ENCODE assay signal across 12 mouse cellular contexts in the genomic region with DNA sequence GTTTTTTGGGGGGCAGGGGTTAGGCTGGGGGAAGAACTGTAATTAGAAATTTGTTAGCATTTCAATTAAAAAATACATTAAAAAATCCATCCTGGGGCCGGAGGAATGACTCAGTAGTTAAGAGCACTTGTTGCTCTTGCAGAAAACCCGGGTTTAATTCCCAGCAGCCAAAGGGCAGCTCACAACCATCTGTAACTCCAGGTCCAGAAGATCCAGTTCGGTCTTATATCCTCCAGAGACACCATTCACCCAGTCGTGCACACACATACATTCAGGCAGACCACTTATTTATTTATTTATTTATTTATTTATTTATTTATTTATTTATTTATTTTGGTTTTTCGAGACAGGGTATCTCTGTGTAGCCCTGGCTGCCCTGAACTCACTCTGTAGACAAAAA. TPM values are rescaled to one million over a fixed set of nuclear protein-coding genes. Genes with fewer than 3 reads are reported as not detected.
DNase-seq lines count a peak whose midpoint lies in the region; ATAC-seq lines count a peak whose summit lies in the region.
"Had no signal": no experiment of that assay in that cellular context is flagged by ENCODE, and none has a peak within 500 bp of the region (broad histone marks: within the 10 kb centered on the region; RNA-seq: fewer than 3 reads in every experiment).

No protein-coding gene starts in this region.

- H3K27ac ChIP-seq in heart, embryonic 14.5 days (replicated peaks in 1 of 2; ENCODE audit: control insufficient read depth in 1 of 2, insufficient read depth in 1 of 2, low read depth in 2 of 2, low read length in 2 of 2), result no peak overlapping the region
- no peak overlapping the region for H3K27ac ChIP-seq in embryonic facial prominence, embryonic 12.5 days
- no peak overlapping the region for H3K27ac ChIP-seq in liver, embryonic 13.5 days

- no peaks in the 10 kb centered on the region for H3K27me3 ChIP-seq in heart, embryonic 14.5 days (ENCODE audit: control insufficient read depth, insufficient read depth, low read length)
- no peaks in the 10 kb centered on the region for H3K27me3 ChIP-seq in embryonic facial prominence, embryonic 12.5 days
- no peaks in the 10 kb centered on the region for H3K27me3 ChIP-seq in liver, embryonic 13.5 days
- H3K27me3 ChIP-seq: CH12.LX had no signal

- no peak for ATAC-seq in heart, embryonic 14.5 days (ENCODE audit: insufficient number of reproducible peaks, insufficient read depth, low FRiP score, low read depth)
- no peak for ATAC-seq in embryonic facial prominence, embryonic 12.5 days (ENCODE audit: insufficient number of reproducible peaks, insufficient read depth, low FRiP score, low TSS enrichment)
- no peak for ATAC-seq in liver, embryonic 13.5 days (ENCODE audit: low read depth)
- ATAC-seq in frontal cortex, adult (ENCODE audit: low TSS enrichment), result no peak

- no peaks in the 10 kb centered on the region for H3K36me3 ChIP-seq in heart, embryonic 14.5 days (ENCODE audit: control insufficient read depth, insufficient read depth, low read length)
- no peaks in the 10 kb centered on the region for H3K36me3 ChIP-seq in embryonic facial prominence, embryonic 12.5 days
- H3K36me3 ChIP-seq in liver, embryonic 13.5 days, result no peaks in the 10 kb centered on the region

- WGBS in heart, embryonic 14.5 days, result 55% methylated on average over 5 of the region's 5 CpGs
- 52% methylated on average over 5 of the region's 5 CpGs for WGBS in embryonic facial prominence, embryonic 12.5 days
- WGBS in liver, embryonic 13.5 days (ENCODE audit: insufficient replicate concordance), result 48% methylated on average over 5 of the region's 5 CpGs

- no peak overlapping the region for H3K9ac ChIP-seq in heart, embryonic 14.5 days (ENCODE audit: low read length)
- H3K9ac ChIP-seq in embryonic facial prominence, embryonic 12.5 days, result no peak overlapping the region
- no peak overlapping the region for H3K9ac ChIP-seq in liver, embryonic 13.5 days

- no peak overlapping the region for H3K4me3 ChIP-seq in heart, embryonic 14.5 days (ENCODE audit: control insufficient read depth in 1 of 2, insufficient read depth in 1 of 2, low read depth in 1 of 2, low read length in 2 of 2)
- no peak overlapping the region for H3K4me3 ChIP-seq in embryonic facial prominence, embryonic 12.5 days
- H3K4me3 ChIP-seq in liver, embryonic 13.5 days (replicated peaks), result 0 out of 2 replicates have a peak overlapping the region, but pooled peaks have one; percentile 76

- DNase-seq in heart, postnatal 4 days, result no peak
- peak; percentile 52 for DNase-seq in 3T3-L1 (ENCODE audit: low read depth, low spot score)
- DNase-seq in liver, embryonic 13.5 days, result no peak
- no peak for DNase-seq in urinary bladder, postnatal 25 days (ENCODE audit: low spot score)
- no peak for DNase-seq in layer of hippocampus, adult 18-20 months (ENCODE audit: low spot score in 2 of 2)

- H3K4me2 ChIP-seq in heart, embryonic 14.5 days (ENCODE audit: low read length), result peak overlapping the region; percentile 86; the same call in 1 of the 2 replicates
- H3K4me2 ChIP-seq in embryonic facial prominence, embryonic 12.5 days (replicated peaks), result peak overlapping the region; percentile 90; the same call in 1 of the 2 replicates
- peak overlapping the region; percentile 86; the same call in 1 of the 2 replicates for H3K4me2 ChIP-seq in liver, embryonic 13.5 days

- H3K4me1 ChIP-seq in heart, embryonic 14.5 days (ENCODE audit: control insufficient read depth in 2 of 2, insufficient read depth in 2 of 2, low read length in 2 of 2), result peaks cover 4 to 6% of the 10 kb centered on the region in 2 experiments
- H3K4me1 ChIP-seq in embryonic facial prominence, embryonic 12.5 days, result no peaks in the 10 kb centered on the region; the same call in 1 of the 2 replicates
- H3K4me1 ChIP-seq in liver, embryonic 13.5 days (replicated peaks), result peaks cover 56% of the 10 kb centered on the region

- no peaks in the 10 kb centered on the region for H3K9me3 ChIP-seq in heart, embryonic 14.5 days (ENCODE audit: control insufficient read depth, low read length)
- H3K9me3 ChIP-seq in embryonic facial prominence, embryonic 12.5 days, result no peaks in the 10 kb centered on the region
- no peaks in the 10 kb centered on the region for H3K9me3 ChIP-seq in liver, embryonic 13.5 days (replicated peaks)

RNA-seq across cellular contexts. Expression of a gene that starts 1.2 kb away (rescaled TPM):
- 63.6 and 63.7 TPM in 2 replicates for polyA plus RNA-seq in heart, embryonic 14.5 days (2014; fragmentation: Nextera tagmentation; extraction: Ambion mirVana)
- 10 to 100 TPM; 84.4 to 86.0 TPM for total RNA-seq in heart, postnatal 4 days (2021)
- polyA plus RNA-seq in embryonic facial prominence, embryonic 12.5 days (2016; fragmentation: Nextera tagmentation; extraction: Ambion mirVana), result 18.9 and 24.9 TPM in 2 replicates
- 146 and 178 TPM in 2 replicates for polyA plus RNA-seq in liver, embryonic 13.5 days (2015; fragmentation: Nextera tagmentation; extraction: Ambion mirVana)
- total RNA-seq in layer of hippocampus, adult 18-20 months (2021), result 10 to 100 TPM; 20.2 to 20.9 TPM

RNA-seq across cellular contexts. Expression of a gene that starts 47.3 kb away (rescaled TPM):
- polyA plus RNA-seq in heart, embryonic 14.5 days (2014; fragmentation: Nextera tagmentation; extraction: Ambion mirVana), result not detected in 2 replicates
- total RNA-seq in heart, postnatal 4 days (2021), result not detected
- not detected in 2 replicates for polyA plus RNA-seq in embryonic facial prominence, embryonic 12.5 days (2016; fragmentation: Nextera tagmentation; extraction: Ambion mirVana)
- not detected in 2 replicates for polyA plus RNA-seq in liver, embryonic 13.5 days (2015; fragmentation: Nextera tagmentation; extraction: Ambion mirVana)
- total RNA-seq in layer of hippocampus, adult 18-20 months (2021), result not detected
- total RNA-seq: CH12.LX; heart, adult 18-20 months; left cerebral cortex, adult 18-20 months had no signal
- polyA plus RNA-seq: erythroblast, embryonic 14.5 days had no signal

RNA-seq across cellular contexts. Expression of a gene that starts 47.4 kb away (rescaled TPM):
- not detected in 2 replicates for polyA plus RNA-seq in heart, embryonic 14.5 days (2014; fragmentation: Nextera tagmentation; extraction: Ambion mirVana)
- not detected for total RNA-seq in heart, postnatal 4 days (2021)
- polyA plus RNA-seq in embryonic facial prominence, embryonic 12.5 days (2016; fragmentation: Nextera tagmentation; extraction: Ambion mirVana), result not detected in 2 replicates
- 0.06 TPM in 2 replicates for polyA plus RNA-seq in liver, embryonic 13.5 days (2015; fragmentation: Nextera tagmentation; extraction: Ambion mirVana)
- not detected for total RNA-seq in layer of hippocampus, adult 18-20 months (2021)
- total RNA-seq: CH12.LX; heart, adult 18-20 months had no signal
- polyA plus RNA-seq: erythroblast, embryonic 14.5 days had no signal
